Mouse (Mus musculus) inflammation-experienced regulatory T-cells, adult 16 weeks (primary cell): ENCODE results near the gene Inhbe. TPM values are rescaled to one million over a fixed set of nuclear protein-coding genes. Genes with fewer than 3 reads are reported as not detected.

Experiments
- polyA plus RNA-seq: library from polyadenylated mRNA; unstranded; fragments of 100-300 nt; shearing (Covaris generic); gene quantifications from one replicate; pipeline ENCODE4 v1.2.1, GENCODE M21; 2017

Inhbe gene
- not detected for polyA plus RNA-seq

DNA sequence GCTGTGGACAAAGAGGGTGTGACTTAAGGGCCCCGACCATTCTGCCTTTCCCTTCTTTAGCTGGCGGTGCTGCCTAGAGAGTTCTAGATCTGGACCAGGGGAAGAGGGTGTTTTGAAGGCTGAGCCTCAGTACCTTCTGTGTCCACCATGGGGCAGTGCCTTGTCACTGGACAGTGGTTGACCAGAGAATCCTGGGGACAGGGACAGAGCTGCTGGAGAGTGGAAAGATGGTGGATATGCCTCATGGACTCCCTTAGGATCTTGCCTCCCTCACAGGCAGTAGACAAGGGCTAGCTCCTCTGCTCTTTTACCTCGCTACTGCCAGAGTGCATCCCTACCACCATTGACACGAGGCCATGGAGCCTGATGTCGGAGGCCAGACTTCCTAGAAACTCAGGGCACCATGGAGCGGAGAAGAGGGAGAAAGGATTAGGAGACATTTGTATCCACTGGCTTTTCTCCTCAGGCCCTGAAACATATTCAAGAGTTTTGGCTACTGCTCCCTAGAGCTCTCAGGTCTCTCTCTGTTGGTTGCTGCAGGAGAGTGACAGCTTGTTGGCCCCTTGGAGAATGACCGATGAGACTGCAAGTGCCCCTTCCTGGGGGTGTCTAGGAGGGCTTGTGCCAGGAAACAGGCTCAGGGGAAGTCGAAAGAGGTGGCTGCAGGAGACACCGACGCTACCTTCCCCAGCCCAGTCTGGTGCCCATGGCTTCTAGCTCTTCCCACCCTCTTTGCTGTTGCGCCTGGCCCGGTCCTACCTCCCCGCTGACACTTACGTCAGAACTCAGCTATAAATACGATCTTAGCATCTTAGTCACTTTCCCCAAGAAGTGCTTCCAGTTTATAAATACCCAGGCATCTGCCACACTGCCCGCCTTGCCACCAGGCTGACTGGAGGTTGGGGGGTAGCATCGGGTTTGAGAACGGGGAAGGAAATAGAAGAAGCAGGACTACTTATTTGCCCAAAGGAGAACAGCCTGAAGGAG lies at the start of gene Inhbe:
Gene Inhbe (minus strand): TSS at position 503 of the 987 bp plus-strand sequence.

DNA sequence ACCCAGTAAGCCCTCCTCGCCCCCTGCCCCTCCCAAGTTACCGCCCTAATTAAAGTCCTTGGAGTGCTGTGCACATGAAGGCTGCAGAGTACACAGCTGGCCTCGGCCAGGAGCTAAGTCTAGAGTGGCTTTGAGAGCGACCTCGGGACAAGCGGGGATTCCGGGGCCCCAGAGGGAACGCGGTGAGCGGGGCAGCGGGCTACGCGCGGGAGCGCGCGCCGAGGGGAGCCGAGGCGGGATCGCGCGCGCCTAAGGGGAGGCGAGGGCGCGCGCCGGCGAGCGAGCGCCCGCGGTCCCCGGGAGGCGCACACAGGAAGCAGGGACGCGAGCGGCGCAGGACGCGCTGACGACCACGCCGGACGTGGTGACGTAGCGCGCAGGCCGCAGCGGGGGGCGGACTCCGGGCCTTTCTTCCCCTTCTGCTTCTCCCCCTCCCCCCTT lies 26.1 kb upstream of the Inhbe start, which contains the start of gene R3hdm2:
Gene R3hdm2 (plus strand): TSS at position 77 of the 441 bp plus-strand sequence.

DNA sequence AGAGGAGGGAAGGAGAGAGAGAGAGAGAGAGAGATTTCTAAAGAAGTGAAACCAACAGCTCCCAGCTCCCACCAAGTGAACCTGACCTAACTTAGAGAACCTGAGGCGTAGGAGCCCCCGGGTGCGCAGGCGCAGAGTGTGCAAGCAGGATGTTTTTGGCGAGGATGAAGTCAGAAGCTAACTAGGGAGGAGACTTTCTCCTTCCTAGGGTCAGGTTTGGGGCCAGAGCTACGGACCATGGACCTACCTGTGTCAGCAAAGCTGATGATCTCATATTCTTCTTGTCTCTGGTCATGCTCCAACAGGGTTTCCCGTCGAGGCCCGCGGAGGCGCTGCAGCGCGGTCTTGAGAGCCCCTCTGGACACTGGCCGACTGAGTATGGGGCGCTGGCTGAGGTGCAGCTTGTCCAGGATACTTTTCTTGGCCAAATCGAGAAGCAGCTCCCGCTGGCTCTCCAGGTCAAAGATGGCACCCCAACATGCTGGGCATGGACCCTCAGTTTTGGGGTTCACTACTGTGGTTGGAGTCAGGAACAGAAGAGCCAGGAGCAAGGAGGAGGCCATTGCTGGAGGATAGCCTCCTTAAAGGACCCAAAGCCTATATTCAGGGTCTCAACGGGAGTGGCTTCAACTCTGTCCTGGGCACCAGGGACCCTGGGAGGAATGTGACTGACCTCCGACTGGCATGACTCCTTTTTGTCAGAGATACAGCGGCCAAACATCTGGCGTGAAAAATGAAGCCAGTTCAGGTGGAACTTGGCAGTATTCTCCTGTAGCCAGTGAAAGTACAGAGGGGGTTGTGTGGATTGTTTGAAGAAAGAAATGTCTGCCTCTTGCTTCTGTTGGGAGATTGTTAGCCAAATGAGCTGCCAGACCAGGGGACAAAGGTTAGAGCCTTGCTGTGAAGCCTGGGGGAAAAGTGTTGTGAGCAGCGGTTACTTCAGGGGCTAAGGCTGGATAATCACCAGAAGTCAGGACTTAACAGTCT lies 15.9 kb upstream of the Inhbe start, which contains the start of gene Inhbc:
Gene Inhbc (minus strand): TSS at position 598 of the 987 bp plus-strand sequence.

DNA sequence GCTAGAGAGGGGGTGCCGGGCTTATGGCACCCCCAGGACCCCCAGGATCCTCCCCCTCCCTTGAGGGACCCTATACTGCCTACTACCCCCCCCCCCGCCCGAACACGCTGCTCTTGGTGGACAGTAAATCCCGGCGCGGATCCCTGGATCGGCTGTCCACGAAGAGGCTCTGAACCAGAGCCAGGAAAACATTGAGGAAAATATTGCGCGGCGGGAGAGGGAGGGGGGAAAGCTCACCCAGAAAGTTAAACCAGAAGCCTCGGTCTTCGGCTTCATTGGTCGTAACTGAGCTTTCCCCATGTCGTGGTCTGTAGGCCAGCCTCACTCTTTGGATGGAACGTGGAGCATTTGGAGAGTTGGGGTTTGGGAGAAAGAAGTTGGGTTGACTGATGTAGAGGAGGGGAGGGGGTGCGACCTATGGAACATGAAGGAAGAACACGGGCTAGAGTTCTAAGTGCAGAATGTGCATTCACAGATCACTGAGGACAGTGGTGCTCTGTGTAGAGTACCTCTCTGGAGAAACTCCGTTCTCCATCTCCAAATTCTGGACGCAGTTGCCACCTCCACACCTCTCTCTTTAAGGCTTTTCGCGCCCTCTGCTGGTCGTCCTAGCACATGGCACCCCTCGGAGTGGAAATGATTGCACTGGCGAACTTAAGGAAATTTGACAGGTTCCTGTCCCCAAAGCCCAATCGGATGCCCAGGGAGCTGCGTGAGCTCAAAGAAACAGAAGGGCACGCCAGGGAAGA lies 12.1 kb downstream of the Inhbe start, which contains the start of gene Gli1:
Gene Gli1 (minus strand): TSS at position 84 of the 749 bp plus-strand sequence.

DNA sequence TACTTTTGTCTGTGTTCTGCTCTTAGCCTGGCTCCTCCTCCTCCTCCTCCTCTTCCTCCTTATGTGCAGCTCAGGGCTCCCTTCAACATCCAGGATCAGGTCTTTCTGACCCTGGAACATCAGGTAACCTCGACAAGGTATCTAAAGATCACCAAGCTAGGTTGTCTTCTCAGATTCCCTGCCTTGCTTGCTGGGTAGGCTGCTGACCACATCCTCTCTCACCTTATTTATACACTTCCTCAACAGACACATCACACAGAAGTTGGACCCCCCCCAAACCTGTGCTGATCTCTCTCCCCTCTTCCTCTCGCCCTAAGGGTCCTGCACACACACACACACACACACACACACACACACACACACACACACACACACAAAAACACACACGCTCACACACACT lies 32.6 kb downstream of the Inhbe start, which contains the start of gene Arhgap9:
Gene Arhgap9 (plus strand): TSS at position 344 of the 400 bp plus-strand sequence.

DNA sequence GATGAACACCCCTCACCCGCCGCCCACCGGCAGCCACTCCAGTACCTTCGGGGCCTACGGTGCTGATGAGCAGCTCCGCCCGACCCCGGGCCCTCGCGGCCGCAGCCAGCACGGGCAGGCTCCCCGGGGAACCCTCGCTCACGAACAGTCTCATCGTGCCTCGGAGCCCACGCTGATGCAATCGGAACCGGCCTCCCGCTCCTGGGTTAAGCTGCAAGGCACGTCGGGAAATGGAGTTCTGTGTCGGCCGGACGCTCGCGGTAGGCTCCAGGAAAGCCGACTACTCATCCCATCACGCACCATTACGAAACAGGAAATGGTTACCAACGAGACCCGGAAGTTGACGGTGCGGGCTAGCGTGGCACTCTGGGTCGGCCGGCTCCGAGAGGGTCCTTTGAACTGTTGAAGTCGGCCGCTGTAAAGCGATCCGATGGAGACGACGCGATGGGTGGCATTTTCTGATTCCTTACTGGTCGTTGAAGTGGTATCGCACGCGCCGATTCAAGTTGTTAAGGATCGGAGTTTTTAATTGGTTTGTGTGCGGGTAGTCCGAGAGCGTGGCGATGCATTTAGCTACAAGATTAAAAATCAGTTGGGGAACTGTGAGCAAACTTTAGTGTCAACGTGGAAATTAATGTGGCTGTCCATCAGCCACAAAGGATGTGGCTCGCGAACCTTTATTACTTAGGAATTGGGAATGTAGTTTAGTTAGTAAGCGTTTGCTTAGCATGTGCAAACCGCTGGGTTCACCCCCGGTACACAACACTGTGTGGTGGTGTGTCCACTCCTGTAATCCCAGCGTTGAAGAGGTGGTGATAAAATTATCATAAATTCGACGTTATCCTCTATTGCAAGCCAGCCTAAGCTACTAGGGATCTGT lies 42.5 kb downstream of the Inhbe start, which contains the start of gene Mars:
Gene Mars (minus strand): TSS at position 311 of the 880 bp plus-strand sequence.

Other genes starting within 250 kb of the Inhbe start
- gene Os9, start 233.3 kb downstream of the Inhbe start, polyA plus RNA-seq: 232 TPM
- gene B4galnt1, start 189.2 kb downstream of the Inhbe start, polyA plus RNA-seq: 632 TPM
- 6.5 TPM for gene Slc26a10, start 173.8 kb downstream of the Inhbe start, polyA plus RNA-seq
- gene Arhgef25, start 164.3 kb downstream of the Inhbe start, polyA plus RNA-seq: 0.32 TPM
- gene Dtx3, start 158.7 kb downstream of the Inhbe start, polyA plus RNA-seq: 141 TPM
- gene Pip4k2c, start 142.8 kb downstream of the Inhbe start, polyA plus RNA-seq: 43.4 TPM
- 0.33 TPM for gene Kif5a, start 91.1 kb downstream of the Inhbe start, polyA plus RNA-seq
- gene Dctn2, start 88.0 kb downstream of the Inhbe start, polyA plus RNA-seq: 131 TPM
- 8.4 TPM for gene Mbd6, start 65.4 kb downstream of the Inhbe start, polyA plus RNA-seq
- 81.4 TPM for gene Mars, start 42.6 kb downstream of the Inhbe start, polyA plus RNA-seq
- 164 TPM for gene Arhgap9, start 32.4 kb downstream of the Inhbe start, polyA plus RNA-seq
- 0.38 TPM for gene Gli1, start 12.4 kb downstream of the Inhbe start, polyA plus RNA-seq
- gene Inhbc, start 16.0 kb upstream of the Inhbe start, polyA plus RNA-seq: not detected
- gene R3hdm2, start 25.9 kb upstream of the Inhbe start, polyA plus RNA-seq: 15.8 TPM
- gene Stac3, start 147.3 kb upstream of the Inhbe start, polyA plus RNA-seq: 0.87 TPM
- gene Ndufa4l2, start 160.6 kb upstream of the Inhbe start, polyA plus RNA-seq: not detected
- gene Shmt2, start 168.0 kb upstream of the Inhbe start, polyA plus RNA-seq: 106 TPM
- gene Nxph4, start 180.1 kb upstream of the Inhbe start, polyA plus RNA-seq: not detected